In genomic region chr17:12229756-12230155, GRCm38 (mm10) we compare ENCODE assay signal across 17 mouse cellular contexts.
"Had no signal": no experiment of that assay in that cellular context is flagged by ENCODE, and none has a peak within 500 bp of the region (broad histone marks: within the 10 kb centered on the region; RNA-seq: fewer than 3 reads in every experiment).

No protein-coding gene starts in this region.

- ATAC-seq: intestine, embryonic 16.5 days; liver, postnatal 0 days had no signal

- H3K27me3 ChIP-seq: kidney, embryonic 15.5 days; limb, embryonic 12.5 days; liver, embryonic 13.5 days; megakaryocyte, embryonic 14.5 days; neural tube, embryonic 12.5 days had no signal

- H3K27ac ChIP-seq: kidney, embryonic 15.5 days; limb, embryonic 12.5 days; liver, embryonic 13.5 days; macrophage; neural tube, embryonic 12.5 days had no signal

- DNase-seq: kidney, adult 2 months; kidney, postnatal 14 days; layer of hippocampus, postnatal 36 days; liver; liver, embryonic 13.5 days; liver, postnatal 0 days; retina, postnatal 1 day; spleen, adult 18-20 months; thymus, adult 18-20 months; thymus, postnatal 14 days had no signal

- H3K4me3 ChIP-seq: kidney, embryonic 15.5 days; limb, embryonic 12.5 days; liver, embryonic 13.5 days; megakaryocyte, embryonic 14.5 days; myocyte; neural tube, embryonic 12.5 days had no signal

- H3K9ac ChIP-seq: kidney, embryonic 15.5 days; limb, embryonic 12.5 days; liver, embryonic 13.5 days; liver, postnatal 0 days; neural tube, embryonic 12.5 days had no signal

- H3K9me3 ChIP-seq: kidney, embryonic 15.5 days; limb, embryonic 12.5 days; liver, embryonic 13.5 days; megakaryocyte, embryonic 14.5 days; neural tube, embryonic 12.5 days had no signal

- H3K4me2 ChIP-seq: kidney, embryonic 15.5 days; limb, embryonic 12.5 days; liver, embryonic 13.5 days; neural tube, embryonic 12.5 days had no signal

- H3K4me1 ChIP-seq: kidney, embryonic 15.5 days; liver, embryonic 13.5 days; megakaryocyte, embryonic 14.5 days; neural tube, embryonic 12.5 days had no signal
